Mouse (Mus musculus) macrophage (primary cell): Measurements from ENCODE around the gene Selenof. TPM values are rescaled to one million over a fixed set of nuclear protein-coding genes. Genes with fewer than 3 reads are reported as not detected.

Experiments used
- H3K27ac ChIP-seq: fragments of 350-480 bp; formaldehyde crosslinking; 2 replicates; pipeline ENCODE4 v1.9.0; 2021
- H3K36me3 ChIP-seq: fragments of 350-480 bp; formaldehyde crosslinking; 2 replicates; pipeline ENCODE4 v1.9.0; 2021; ENCODE audit errors: inconsistent target
- H3K4me3 ChIP-seq: fragments of 350-480 bp; formaldehyde crosslinking; 2 replicates; pipeline ENCODE4 v1.9.0; 2021; ENCODE audit errors: inconsistent target
- H3K79me2 ChIP-seq: fragments of 350-480 bp; formaldehyde crosslinking; 2 replicates; pipeline ENCODE4 v1.9.0; 2021; ENCODE audit errors: inconsistent target
- WGBS: methylation state at CpG from one replicate; pipeline ENCODE4 v1.1.7; 2026; ENCODE audit warnings: inconsistent platforms; ENCODE audit not compliant: missing documents; 5-methylcytosine and 5-hydroxymethylcytosine counted together
- polyA plus RNA-seq: library from polyadenylated mRNA; stranded (reverse); fragments of 250-400 nt; gene quantifications from 3 replicates; pipeline ENCODE4 v1.2.4, GENCODE M21; 2018; ENCODE audit warnings: inconsistent platforms
- total RNA-seq, 78 experiments: library from RNA; depleted of rRNA; stranded (reverse); fragments of 250-400 nt; gene quantifications; 1 replicate in 9 of 78; 2 replicates in 24 of 78; 3 replicates in 43 of 78; 4 replicates in 2 of 78; pipeline ENCODE4 v1.2.4; 2018; ENCODE audit warnings: inconsistent platforms in 56 of 78

Gene Selenof
- total RNA-seq (2018; cell fraction: chromatin; rRNA removed), result 100 to 1,000 TPM in 2 of 26 experiments, 10 to 100 TPM in 24; 23.5 to 130 (median 58.2) TPM
- 100 to 1,000 TPM; 224 to 356 (median 300) TPM for total RNA-seq (2018; cell fraction: cytosol; rRNA removed)
- 100 to 1,000 TPM in 15 of 26 experiments, 10 to 100 TPM in 11; 53.0 to 207 (median 110) TPM for total RNA-seq (2018; cell fraction: nucleus; rRNA removed)
- polyA plus RNA-seq, result 374 to 535 TPM (median 384 TPM) in 3 replicates

- peaks cover 90% of the 10 kb centered on the region for H3K79me2 ChIP-seq
- H3K36me3 ChIP-seq, result peaks cover 6% of the 10 kb centered on the region; the same call in 1 of the 2 replicates
- WGBS, result under 1% methylated on average over 49 of the region's 69 CpGs
- peak within 1 kb of the TSS; percentile 89 for H3K4me3 ChIP-seq
- peak within 1 kb of the TSS; percentile 87 for H3K27ac ChIP-seq
These were observed at the start of gene Selenof, which contains the start of gene Hs2st1 for GRCm38 (mm10) chr3:144570047-144570815. Gene Selenof, plus strand, starts transcription at chr3:144570304. Gene Hs2st1, minus strand, starts transcription at chr3:144570181.

- Histone ChIP-seq H3K4me3 (no peak overlapping the region), H3K79me2 (peaks cover 64% of the 10 kb centered on the region), H3K27ac (no peak overlapping the region), H3K36me3 (no peaks in the 10 kb centered on the region)
- 96% methylated on average over 7 of the region's 7 CpGs for WGBS
These were observed 42.2 kb upstream of the Selenof start for GRCm38 (mm10) chr3:144527918-144528317.

GRCm38 (mm10) chr3:144531023-144531422 is 39.1 kb upstream of the Selenof start:
- H3K36me3 ChIP-seq, result no peaks in the 10 kb centered on the region
- peaks cover 91% of the 10 kb centered on the region for H3K79me2 ChIP-seq
- WGBS, result 56% methylated on average over 5 of the region's 5 CpGs
- no peak overlapping the region for H3K4me3 ChIP-seq
- no peak overlapping the region for H3K27ac ChIP-seq

- Histone ChIP-seq H3K27ac (no peak overlapping the region), H3K79me2 (peaks cover 79% of the 10 kb centered on the region; the same call in 1 of the 2 replicates)
- WGBS, result 93% methylated on average over 4 of the region's 4 CpGs
These were observed 35.0 kb upstream of the Selenof start for GRCm38 (mm10) chr3:144535056-144535455.

GRCm38 (mm10) chr3:144537078-144537855 is 32.8 kb upstream of the Selenof start:
- no peak overlapping the region for H3K27ac ChIP-seq
- no peaks in the 10 kb centered on the region for H3K36me3 ChIP-seq
- 69% methylated on average over 7 of the region's 7 CpGs for WGBS
- no peak overlapping the region for H3K4me3 ChIP-seq
- H3K79me2 ChIP-seq, result peaks cover 82% of the 10 kb centered on the region; the same call in 1 of the 2 replicates

More at GRCm38 (mm10) chr3:144535056-144535455, 35.0 kb upstream of the Selenof start:
- Histone ChIP-seq H3K4me3 (no peak overlapping the region), H3K36me3 (no peaks in the 10 kb centered on the region)

GRCm38 (mm10) chr3:144539051-144539450 is 31.1 kb upstream of the Selenof start:
- H3K27ac ChIP-seq, result no peak overlapping the region
- WGBS, result 92% methylated on average over 3 of the region's 3 CpGs
- no peaks in the 10 kb centered on the region for H3K36me3 ChIP-seq
- H3K79me2 ChIP-seq, result peaks cover 82% of the 10 kb centered on the region; the same call in 1 of the 2 replicates
- no peak overlapping the region for H3K4me3 ChIP-seq

- H3K27ac ChIP-seq, result no peak overlapping the region
- WGBS, result 98% methylated on average over 3 of the region's 3 CpGs
- H3K4me3 ChIP-seq, result no peak overlapping the region
- H3K36me3 ChIP-seq, result no peaks in the 10 kb centered on the region
- peaks cover 82% of the 10 kb centered on the region for H3K79me2 ChIP-seq
These were observed 29.3 kb upstream of the Selenof start for GRCm38 (mm10) chr3:144540805-144541204.

GRCm38 (mm10) chr3:144541906-144542438 is 28.1 kb upstream of the Selenof start:
- Histone ChIP-seq H3K79me2 (peaks cover 87% of the 10 kb centered on the region), H3K36me3 (no peaks in the 10 kb centered on the region), H3K27ac (no peak overlapping the region), H3K4me3 (no peak overlapping the region)
- WGBS, result 88% methylated on average over 6 of the region's 6 CpGs

GRCm38 (mm10) chr3:144545152-144545551 is 25.0 kb upstream of the Selenof start:
- WGBS, result 99% methylated on average over 7 of the region's 7 CpGs
- Histone ChIP-seq H3K36me3 (no peaks in the 10 kb centered on the region), H3K4me3 (no peak overlapping the region)

GRCm38 (mm10) chr3:144545832-144546231 is 24.3 kb upstream of the Selenof start:
- Histone ChIP-seq H3K79me2 (peaks cover 89% of the 10 kb centered on the region), H3K4me3 (no peak overlapping the region), H3K36me3 (no peaks in the 10 kb centered on the region), H3K27ac (no peak overlapping the region)
- WGBS, result 90% methylated on average over 4 of the region's 4 CpGs

More at GRCm38 (mm10) chr3:144545152-144545551, 25.0 kb upstream of the Selenof start:
- H3K79me2 ChIP-seq, result peaks cover 89% of the 10 kb centered on the region
- H3K27ac ChIP-seq, result no peak overlapping the region

- H3K27ac ChIP-seq, result no peak overlapping the region
- H3K79me2 ChIP-seq, result peaks cover 89% of the 10 kb centered on the region
These were observed 23.6 kb upstream of the Selenof start for GRCm38 (mm10) chr3:144546490-144546889.

GRCm38 (mm10) chr3:144548186-144548845 is 21.8 kb upstream of the Selenof start:
- no peak overlapping the region for H3K27ac ChIP-seq
- WGBS, result 95% methylated on average over 7 of the region's 7 CpGs
- H3K4me3 ChIP-seq, result no peak overlapping the region
- H3K36me3 ChIP-seq, result no peaks in the 10 kb centered on the region
- peaks cover 89% of the 10 kb centered on the region for H3K79me2 ChIP-seq

More at GRCm38 (mm10) chr3:144546490-144546889, 23.6 kb upstream of the Selenof start:
- no peaks in the 10 kb centered on the region for H3K36me3 ChIP-seq
- WGBS, result 5% methylated on average over 4 of the region's 4 CpGs
- no peak overlapping the region for H3K4me3 ChIP-seq

GRCm38 (mm10) chr3:144550036-144550435 is 20.1 kb upstream of the Selenof start:
- Histone ChIP-seq H3K4me3 (no peak overlapping the region), H3K36me3 (no peaks in the 10 kb centered on the region), H3K27ac (no peak overlapping the region), H3K79me2 (peaks cover 89% of the 10 kb centered on the region)
- WGBS, result 90% methylated on average over 5 of the region's 5 CpGs

GRCm38 (mm10) chr3:144550659-144551058 is 19.4 kb upstream of the Selenof start:
- Histone ChIP-seq H3K36me3 (no peaks in the 10 kb centered on the region), H3K27ac (no peak overlapping the region), H3K4me3 (no peak overlapping the region), H3K79me2 (peaks cover 89% of the 10 kb centered on the region)
- 87% methylated on average over 5 of the region's 5 CpGs for WGBS
